ENCODE assay signal across 16 mouse cellular contexts in genomic region chrX:13462982-13463517, GRCm38 (mm10). TPM values are rescaled to one million over a fixed set of nuclear protein-coding genes. Genes with fewer than 3 reads are reported as not detected.
DNase-seq lines count a peak whose midpoint lies in the region; ATAC-seq and TF ChIP-seq lines count a peak whose summit lies in the region.
"Had no signal": no experiment of that assay in that cellular context is flagged by ENCODE, and none has a peak within 500 bp of the region (broad histone marks: within the 10 kb centered on the region; RNA-seq: fewer than 3 reads in every experiment).

No protein-coding gene starts in this region.

- H3K27ac ChIP-seq in embryonic fibroblast, embryonic 13.5 days (ENCODE audit: insufficient read depth, low read length) = peak overlapping the region; percentile 81
- H3K27ac ChIP-seq: hindbrain, embryonic 12.5 days had no signal

- intact Hi-C loops in left cerebral cortex, postnatal 14 days (cut with DNase I) = loop anchor here (5.0 kb wide), 1 partner anchor 236 kb away; no protein-coding TSS in a partner anchor
- intact Hi-C loops in left cerebral cortex, postnatal 4 days (cut with DNase I) = loop anchor here (5.0 to 10.0 kb wide), 2 partner anchors 178 to 231 kb away; partner anchors contain the start of gene Ddx3x

- peak; percentile 36 for DNase-seq in lung, postnatal 25 days (ENCODE audit: low spot score)
- DNase-seq in lung, adult 18-20 months = no peak
- DNase-seq in left cerebral cortex, postnatal 14 days (ENCODE audit: low spot score in 2 of 2) = no peak
- no peak for DNase-seq in left cerebral cortex, postnatal 4 days
- DNase-seq in layer of hippocampus, adult 18-20 months (ENCODE audit: low spot score in 2 of 2) = no peak
- DNase-seq: adrenal gland, adult 2 months; cerebellum, adult 2 months; right cerebral cortex, postnatal 25 days had no signal

- no peak for TF ChIP-seq POLR2A in embryonic fibroblast, embryonic 13.5 days (IDR thresholded peaks at IDR 0.05; ENCODE audit: low read depth, low read length)

- H3K4me1 ChIP-seq in embryonic fibroblast, embryonic 13.5 days (ENCODE audit: control insufficient read depth, insufficient read depth, low read length) = peaks cover 9% of the 10 kb centered on the region

- peak; percentile 48 for ATAC-seq in megakaryocyte, adult 5-6 weeks (ENCODE audit: poor library complexity, severe bottlenecking)
- ATAC-seq: CD4-positive, CD25-positive, alpha-beta regulatory T cell, adult 4 months; forebrain, embryonic 16.5 days had no signal

- TF ChIP-seq CTCF in embryonic fibroblast, embryonic 13.5 days (IDR thresholded peaks at IDR 0.05; ENCODE audit: borderline replicate concordance, insufficient read depth, low read length) = no peak

- no peak overlapping the region for H3K4me3 ChIP-seq in embryonic fibroblast, embryonic 13.5 days (ENCODE audit: insufficient read depth, low read length)
- H3K4me3 ChIP-seq: hindbrain, embryonic 12.5 days; layer of hippocampus, adult 2 months had no signal

RNA-seq across cellular contexts. Expression of gene Nyx, which starts 2.9 kb away (rescaled TPM):
- polyA plus RNA-seq in embryonic fibroblast, embryonic 13.5 days (2011; ENCODE audit: insufficient read length, low read depth, missing spikeins) = not detected in 2 replicates
- not detected in 2 replicates for total RNA-seq in megakaryocyte, adult 5-6 weeks (2015)
- total RNA-seq in megakaryocyte, adult 5-6 weeks (2017) = not detected in 2 replicates
- total RNA-seq in left cerebral cortex, postnatal 14 days (2021) = under 1 TPM; 0.36 to 0.68 TPM
- 1 to 10 TPM in 1 of 2 experiments, under 1 TPM in 1; 0.54 to 1.1 TPM for total RNA-seq in left cerebral cortex, postnatal 4 days (2021)
- under 1 TPM; 0.62 to 0.76 TPM for total RNA-seq in layer of hippocampus, adult 18-20 months (2021)
- polyA plus RNA-seq: embryonic facial prominence, embryonic 11.5 days; intestine, embryonic 14.5 days had no signal
